Mouse (Mus musculus): ENCODE results near the gene Rftn1. TPM values are rescaled to one million over a fixed set of nuclear protein-coding genes. Genes with fewer than 3 reads are reported as not detected.
"Not testable (repeated sequence)": the region's sequence is repeated elsewhere in the genome, so short reads cannot be mapped to it uniquely, and the experiment has no call there.

Gene Rftn1
- polyA plus RNA-seq, 1 experiment, result 16.8 TPM

DNA sequence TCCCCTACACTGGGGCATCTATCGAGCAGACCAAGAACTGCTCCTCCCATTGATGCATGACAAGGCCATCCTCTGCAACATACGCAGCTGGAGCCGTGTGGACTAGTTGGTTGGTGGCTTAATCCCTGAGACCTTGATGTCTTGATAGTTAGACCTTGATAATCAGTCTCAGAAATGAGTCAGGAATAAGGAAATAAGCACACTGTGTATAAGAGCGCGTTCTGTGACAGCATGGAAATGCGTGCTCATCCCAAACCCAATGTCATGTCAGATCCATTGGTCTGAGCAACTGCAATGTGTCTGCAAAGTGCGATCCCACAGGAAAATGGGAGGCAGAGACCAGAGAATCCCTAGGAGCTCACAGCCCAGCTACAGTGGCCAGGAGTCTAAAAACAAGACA lies 21.3 kb upstream of the Rftn1 start:
- WGBS, result 96% methylated on average over 7 of the region's 7 CpGs
- H3K4me1 ChIP-seq (ENCODE audit: control insufficient read depth, insufficient read depth, low read length), result no peaks in the 10 kb centered on the region
- TF ChIP-seq POLR2A (IDR thresholded peaks at IDR 0.05; ENCODE audit: borderline replicate concordance, insufficient read depth, low read length) (no peak), CTCF (IDR thresholded peaks at IDR 0.05; ENCODE audit: borderline replicate concordance, insufficient read depth, low read depth, low read length) (no peak)
- H3K27ac ChIP-seq (ENCODE audit: insufficient read depth, low read length), result no peak overlapping the region
- no peak for DNase-seq
- H3K4me3 ChIP-seq (replicated peaks; ENCODE audit: insufficient read depth, low read depth, low read length), result no peak overlapping the region
- H3K27me3 ChIP-seq (ENCODE audit: control insufficient read depth, insufficient read depth, low read length), result no peaks in the 10 kb centered on the region

- Histone ChIP-seq H3K4me3 (replicated peaks; ENCODE audit: insufficient read depth, low read depth, low read length) (no peak overlapping the region), H3K27ac (ENCODE audit: insufficient read depth, low read length) (no peak overlapping the region), H3K4me1 (ENCODE audit: control insufficient read depth, insufficient read depth, low read length) (no peaks in the 10 kb centered on the region), H3K27me3 (ENCODE audit: control insufficient read depth, insufficient read depth, low read length) (no peaks in the 10 kb centered on the region)
- no peak for TF ChIP-seq POLR2A (IDR thresholded peaks at IDR 0.05; ENCODE audit: borderline replicate concordance, insufficient read depth, low read length)
- TF ChIP-seq CTCF (IDR thresholded peaks at IDR 0.05; ENCODE audit: borderline replicate concordance, insufficient read depth, low read depth, low read length), result no peak
- no peak for DNase-seq
- 91% methylated on average over 6 of the region's 6 CpGs for WGBS
Observed at GRCm38 (mm10) chr17:50209831-50210230, 19.4 kb upstream of the Rftn1 start.

- H3K27ac ChIP-seq (ENCODE audit: insufficient read depth, low read length), result no peak overlapping the region
Observed at GRCm38 (mm10) chr17:50208137-50209045, 17.9 kb upstream of the Rftn1 start.

GRCm38 (mm10) chr17:50206262-50206661 lies 15.8 kb upstream of the Rftn1 start:
- not testable (repeated sequence) for H3K27me3 ChIP-seq (ENCODE audit: control insufficient read depth, insufficient read depth, low read length); H3K4me3 ChIP-seq (replicated peaks; ENCODE audit: insufficient read depth, low read depth, low read length); H3K4me1 ChIP-seq (ENCODE audit: control insufficient read depth, insufficient read depth, low read length); H3K27ac ChIP-seq (ENCODE audit: insufficient read depth, low read length); DNase-seq
- WGBS, result 98% methylated on average over 1 of the region's 1 CpGs

More at GRCm38 (mm10) chr17:50208137-50209045, 17.9 kb upstream of the Rftn1 start:
- WGBS, result 92% methylated on average over 7 of the region's 7 CpGs
- TF ChIP-seq CTCF (IDR thresholded peaks at IDR 0.05; ENCODE audit: borderline replicate concordance, insufficient read depth, low read depth, low read length) (no peak), POLR2A (IDR thresholded peaks at IDR 0.05; ENCODE audit: borderline replicate concordance, insufficient read depth, low read length) (no peak)
- Histone ChIP-seq H3K4me3 (replicated peaks; ENCODE audit: insufficient read depth, low read depth, low read length) (no peak overlapping the region), H3K4me1 (ENCODE audit: control insufficient read depth, insufficient read depth, low read length) (no peaks in the 10 kb centered on the region), H3K27me3 (ENCODE audit: control insufficient read depth, insufficient read depth, low read length) (no peaks in the 10 kb centered on the region)
- no peak for DNase-seq

DNA sequence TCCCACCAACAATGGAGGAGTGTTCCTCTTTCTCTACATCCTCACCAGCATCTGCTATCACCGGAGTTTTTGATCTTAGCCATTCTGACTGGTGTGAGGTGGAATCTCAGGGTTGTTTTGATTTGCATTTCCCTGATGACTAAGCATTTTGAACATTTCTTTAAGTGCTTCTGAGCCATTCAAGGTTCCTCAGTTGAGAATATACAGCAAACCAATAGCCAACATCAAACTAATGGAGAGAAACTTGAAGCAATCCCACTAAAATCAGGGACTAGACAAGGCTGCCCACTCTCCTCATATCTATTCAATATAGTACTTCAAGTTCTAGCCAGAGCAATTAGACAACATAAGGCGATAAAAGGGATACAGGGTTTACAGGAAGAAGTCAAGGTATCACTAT lies 15.4 kb upstream of the Rftn1 start:
- H3K4me1 ChIP-seq (ENCODE audit: control insufficient read depth, insufficient read depth, low read length); H3K27ac ChIP-seq (ENCODE audit: insufficient read depth, low read length); H3K4me3 ChIP-seq (replicated peaks; ENCODE audit: insufficient read depth, low read depth, low read length); DNase-seq; H3K27me3 ChIP-seq (ENCODE audit: control insufficient read depth, insufficient read depth, low read length): not testable (repeated sequence)
- 91% methylated on average over 2 of the region's 2 CpGs for WGBS

DNA sequence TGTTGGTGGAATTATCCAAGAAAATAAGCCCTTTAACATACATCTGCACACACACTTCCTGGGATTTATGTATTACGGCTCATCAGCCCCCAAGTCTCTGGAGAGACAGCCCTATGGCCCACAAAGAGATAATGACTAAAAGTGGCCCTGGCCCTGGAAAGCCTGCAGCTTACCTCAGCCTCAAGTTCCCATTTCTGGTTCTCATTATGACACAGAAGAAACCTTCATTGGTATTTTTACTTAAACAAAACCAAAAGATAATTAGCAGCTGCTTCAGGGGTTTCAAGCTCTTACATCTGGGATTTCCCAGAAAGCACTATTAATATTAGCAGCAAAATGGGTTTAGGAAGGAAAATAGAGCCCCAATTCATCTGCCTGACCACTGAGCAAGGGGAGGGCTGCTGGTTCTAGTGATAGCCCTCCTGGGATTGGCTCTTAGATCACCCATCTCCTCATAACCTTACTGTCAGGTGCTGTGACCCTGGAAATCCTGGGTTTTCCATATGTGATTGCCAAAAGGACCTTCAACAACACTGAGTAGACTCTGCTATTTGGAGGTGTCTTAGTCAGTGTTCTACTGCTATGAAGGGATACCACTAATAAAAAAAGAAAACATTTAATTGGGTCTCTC lies 14.8 kb upstream of the Rftn1 start:
- WGBS, result 100% methylated on average over 1 of the region's 1 CpGs
- Histone ChIP-seq H3K27ac (ENCODE audit: insufficient read depth, low read length) (no peak overlapping the region), H3K4me3 (replicated peaks; ENCODE audit: insufficient read depth, low read depth, low read length) (no peak overlapping the region), H3K27me3 (ENCODE audit: control insufficient read depth, insufficient read depth, low read length) (no peaks in the 10 kb centered on the region), H3K4me1 (ENCODE audit: control insufficient read depth, insufficient read depth, low read length) (no peaks in the 10 kb centered on the region)
- no peak for DNase-seq
- TF ChIP-seq POLR2A (IDR thresholded peaks at IDR 0.05; ENCODE audit: borderline replicate concordance, insufficient read depth, low read length), result no peak
- TF ChIP-seq CTCF (IDR thresholded peaks at IDR 0.05; ENCODE audit: borderline replicate concordance, insufficient read depth, low read depth, low read length), result no peak

DNA sequence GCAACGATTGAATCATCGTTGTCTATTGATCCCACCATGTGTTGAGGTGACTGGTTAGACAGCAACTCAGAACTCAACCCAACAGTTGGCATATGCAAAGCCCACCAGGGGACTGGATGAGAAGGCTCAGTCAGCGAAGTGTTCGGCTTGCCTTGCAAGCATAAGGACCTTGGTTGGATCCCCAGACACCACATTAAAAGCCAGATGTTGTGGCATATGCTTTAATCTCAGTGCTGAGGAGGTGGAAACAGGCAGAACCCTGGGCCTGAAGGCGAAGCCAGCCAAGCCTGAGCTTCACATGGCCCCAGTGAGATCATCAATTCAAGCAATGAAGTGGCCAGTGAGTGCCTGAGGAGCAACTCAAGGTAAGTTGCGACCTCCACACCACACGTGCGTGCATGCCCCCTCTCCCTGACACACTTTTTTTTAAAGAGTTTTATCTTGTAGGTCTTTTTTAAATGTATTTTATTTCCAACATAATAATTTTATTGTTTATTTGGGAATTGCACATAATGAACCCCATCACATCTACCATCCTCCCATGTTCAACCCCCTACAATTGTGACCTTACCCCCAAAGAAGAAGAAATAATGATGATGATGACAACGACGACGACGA lies 11.5 kb upstream of the Rftn1 start:
- H3K27ac ChIP-seq (ENCODE audit: insufficient read depth, low read length), result no peak overlapping the region
- H3K4me3 ChIP-seq (replicated peaks; ENCODE audit: insufficient read depth, low read depth, low read length), result no peak overlapping the region
- no peaks in the 10 kb centered on the region for H3K27me3 ChIP-seq (ENCODE audit: control insufficient read depth, insufficient read depth, low read length)
- TF ChIP-seq POLR2A (IDR thresholded peaks at IDR 0.05; ENCODE audit: borderline replicate concordance, insufficient read depth, low read length) (no peak), CTCF (IDR thresholded peaks at IDR 0.05; ENCODE audit: borderline replicate concordance, insufficient read depth, low read depth, low read length) (no peak)
- H3K4me1 ChIP-seq (ENCODE audit: control insufficient read depth, insufficient read depth, low read length), result peaks cover 18% of the 10 kb centered on the region
- WGBS, result 89% methylated on average over 12 of the region's 12 CpGs
- no peak for DNase-seq
